Comparison of ENCODE assay signal across 12 mouse cellular contexts in the genomic region with DNA sequence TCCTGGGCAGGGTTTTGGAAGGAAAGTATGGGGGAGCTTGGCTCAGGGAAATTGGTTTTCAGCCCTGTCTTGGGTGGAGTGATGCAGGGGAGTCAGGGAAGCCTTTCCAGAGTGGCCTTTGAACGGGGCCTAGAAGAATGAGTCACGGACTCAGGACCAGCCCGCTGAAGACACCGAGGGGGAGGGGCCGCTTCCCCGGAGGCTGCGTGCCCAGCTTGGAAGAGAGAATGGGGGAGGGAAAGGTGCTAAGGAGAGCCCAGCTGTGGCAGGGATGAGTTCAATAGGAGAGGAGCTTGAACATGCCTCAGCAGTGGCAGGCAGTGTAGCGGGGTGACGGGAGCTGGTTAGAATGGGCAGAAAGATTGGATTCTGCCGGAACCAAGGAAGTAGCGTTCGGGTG.
DNase-seq lines count a peak whose midpoint lies in the region; ATAC-seq lines count a peak whose summit lies in the region.
"Had no signal": no experiment of that assay in that cellular context is flagged by ENCODE, and none has a peak within 500 bp of the region (broad histone marks: within the 10 kb centered on the region; RNA-seq: fewer than 3 reads in every experiment).

No protein-coding gene starts in this region.

- 23% methylated on average over 12 of the region's 12 CpGs for WGBS in kidney, embryonic 14.5 days
- WGBS in intestine, embryonic 16.5 days: 22% methylated on average over 12 of the region's 12 CpGs

- H3K4me3 ChIP-seq in kidney, embryonic 14.5 days (ENCODE audit: low read length): no peak overlapping the region
- H3K4me3 ChIP-seq in intestine, embryonic 16.5 days (ENCODE audit: low read length): no peak overlapping the region
- H3K4me3 ChIP-seq: heart, adult 2 months; limb, embryonic 15.5 days; myocyte had no signal

- ATAC-seq in kidney, embryonic 14.5 days (ENCODE audit: low FRiP score, low TSS enrichment): peak; percentile 64
- ATAC-seq in intestine, embryonic 16.5 days: peak; percentile 95

- no peak overlapping the region for H3K27ac ChIP-seq in kidney, embryonic 14.5 days (ENCODE audit: low read depth, low read length)
- H3K27ac ChIP-seq in intestine, embryonic 16.5 days (ENCODE audit: low read length): no peak overlapping the region
- H3K27ac ChIP-seq: heart, adult 2 months; limb, embryonic 15.5 days had no signal

- H3K36me3 ChIP-seq in kidney, embryonic 14.5 days (ENCODE audit: control insufficient read depth, insufficient read depth, low read length): no peaks in the 10 kb centered on the region
- H3K36me3 ChIP-seq in intestine, embryonic 16.5 days (ENCODE audit: control insufficient read depth, insufficient read depth, low read length): no peaks in the 10 kb centered on the region
- H3K36me3 ChIP-seq: limb, embryonic 15.5 days had no signal

- peaks cover 4% of the 10 kb centered on the region for H3K4me1 ChIP-seq in kidney, embryonic 14.5 days (ENCODE audit: control insufficient read depth, insufficient read depth, low read length)
- peaks cover 5% of the 10 kb centered on the region for H3K4me1 ChIP-seq in intestine, embryonic 16.5 days (ENCODE audit: control insufficient read depth, insufficient read depth, low read length)

- no peak for DNase-seq in kidney, adult 8-10 months
- DNase-seq in ES-CJ7 (ENCODE audit: low read depth, low spot score) (peak; percentile 76), ZHBTc4 (ENCODE audit: low read depth, low spot score) (peak; percentile 67)
- DNase-seq in frontal cortex, postnatal 14 days (ENCODE audit: low spot score in 2 of 2): no peak
- DNase-seq in urinary bladder, postnatal 14 days (ENCODE audit: low spot score): no peak
- DNase-seq in cerebellum, postnatal 10 days: no peak
- DNase-seq: cerebellum, postnatal 36 days had no signal

- no peaks in the 10 kb centered on the region for H3K9me3 ChIP-seq in kidney, embryonic 14.5 days (ENCODE audit: control insufficient read depth, low read length)
- no peaks in the 10 kb centered on the region for H3K9me3 ChIP-seq in intestine, embryonic 16.5 days (ENCODE audit: control insufficient read depth, low read length)
- H3K9me3 ChIP-seq: limb, embryonic 15.5 days had no signal

- H3K9ac ChIP-seq in kidney, embryonic 14.5 days (ENCODE audit: low read depth, low read length): no peak overlapping the region
- no peak overlapping the region for H3K9ac ChIP-seq in intestine, embryonic 16.5 days (ENCODE audit: low read depth, low read length)
- H3K9ac ChIP-seq: limb, embryonic 15.5 days had no signal

- no peak overlapping the region for H3K4me2 ChIP-seq in kidney, embryonic 14.5 days (replicated peaks; ENCODE audit: low read depth, low read length)
- H3K4me2 ChIP-seq in intestine, embryonic 16.5 days (ENCODE audit: low read depth, low read length): peak overlapping the region; percentile 26; the same call in 1 of the 2 replicates
- H3K4me2 ChIP-seq: limb, embryonic 15.5 days had no signal

- H3K27me3 ChIP-seq in kidney, embryonic 14.5 days (ENCODE audit: control insufficient read depth, insufficient read depth, low read length): no peaks in the 10 kb centered on the region
- no peaks in the 10 kb centered on the region for H3K27me3 ChIP-seq in intestine, embryonic 16.5 days (replicated peaks; ENCODE audit: control insufficient read depth, insufficient read depth, low read length)
- H3K27me3 ChIP-seq: limb, embryonic 15.5 days had no signal

Comparison
In these comparisons a context has a peak if more than half of its experiments do, and no peak if none do; other contexts are left out.
1. DNase-seq: peak in ES-CJ7 (single experiment) and ZHBTc4 (single experiment); none in kidney, adult 8-10 months (0 of 2), frontal cortex, postnatal 14 days (0 of 2), urinary bladder, postnatal 14 days (single experiment) and cerebellum, postnatal 10 days (0 of 2).